Mouse (Mus musculus): ENCODE results near the gene Cmtm2a. TPM values are rescaled to one million over a fixed set of nuclear protein-coding genes. Genes with fewer than 3 reads are reported as not detected.
"Not testable (repeated sequence)": the region's sequence is repeated elsewhere in the genome, so short reads cannot be mapped to it uniquely, and the experiment has no call there.

Gene Cmtm2a
- polyA plus RNA-seq (2012), result not detected in 2 replicates

DNA sequence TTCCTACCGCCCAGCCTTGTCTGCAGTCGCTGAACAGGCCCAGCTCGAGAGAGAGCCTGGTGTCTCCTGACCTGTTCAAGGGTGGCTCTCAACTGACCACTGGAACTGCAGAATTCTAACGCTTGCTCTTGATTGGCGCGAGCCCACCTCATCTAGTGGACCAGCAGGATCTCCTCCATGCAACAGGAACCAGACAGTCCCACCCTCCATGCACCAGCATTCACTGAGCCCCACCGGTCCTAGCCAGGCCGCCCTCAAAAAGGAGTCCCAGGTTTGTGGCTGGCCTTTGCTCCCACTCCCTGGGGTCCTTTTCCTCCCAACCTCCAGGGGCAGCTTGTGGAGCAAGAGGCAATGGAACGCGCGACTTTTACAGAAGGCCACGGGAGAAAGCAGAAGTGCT, at the start of gene Cmtm2a:
Gene Cmtm2a, minus strand, starts transcription at position 101 of the 400 bp plus-strand sequence.
- TF ChIP-seq GATA1 (IDR thresholded peaks at IDR 0.05; ENCODE audit: low read length), result not testable (repeated sequence)

DNA sequence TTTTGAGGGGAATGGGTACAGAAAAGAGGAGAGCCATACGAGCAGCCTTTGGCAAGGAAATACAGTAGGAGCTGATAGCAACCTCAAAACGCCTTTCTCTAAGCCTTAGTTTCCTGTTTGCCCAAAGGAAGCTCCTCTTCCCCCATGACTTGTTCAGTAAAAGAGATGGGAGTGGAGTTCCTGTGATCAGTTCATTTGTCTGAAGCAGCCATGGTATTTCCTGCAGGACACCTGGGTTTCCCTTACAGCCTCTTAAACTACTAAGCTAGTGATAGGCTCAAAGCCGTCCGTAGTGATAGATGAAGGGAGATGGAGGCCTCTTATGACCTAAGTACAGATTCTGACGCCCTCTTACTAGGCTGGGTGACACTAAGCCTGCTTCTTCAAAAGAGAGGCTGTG, 49.4 kb upstream of the Cmtm2a start:
- TF ChIP-seq GATA1 (IDR thresholded peaks at IDR 0.05; ENCODE audit: low read length), result no peak

DNA sequence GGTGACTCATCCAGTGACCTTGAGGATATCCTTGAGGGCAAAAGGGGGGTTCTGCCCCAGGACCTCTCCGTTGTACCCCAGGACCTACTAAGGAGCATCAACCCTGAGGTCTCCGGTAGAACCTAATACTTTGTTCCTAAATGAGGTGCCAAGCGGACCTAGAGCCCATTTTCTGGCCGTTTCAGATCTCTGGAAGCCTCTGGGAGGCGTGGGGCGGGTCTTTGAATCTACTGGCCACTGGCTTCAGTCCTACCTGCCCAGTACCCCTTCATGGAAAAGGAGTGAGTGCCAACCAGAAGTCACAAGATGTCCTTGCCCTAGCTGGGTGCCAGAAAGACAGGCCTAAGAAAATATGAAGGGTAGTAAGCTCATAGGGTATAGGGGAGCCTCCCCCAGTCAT, 48.7 kb upstream of the Cmtm2a start:
- no peak for TF ChIP-seq GATA1 (IDR thresholded peaks at IDR 0.05; ENCODE audit: low read length)

DNA sequence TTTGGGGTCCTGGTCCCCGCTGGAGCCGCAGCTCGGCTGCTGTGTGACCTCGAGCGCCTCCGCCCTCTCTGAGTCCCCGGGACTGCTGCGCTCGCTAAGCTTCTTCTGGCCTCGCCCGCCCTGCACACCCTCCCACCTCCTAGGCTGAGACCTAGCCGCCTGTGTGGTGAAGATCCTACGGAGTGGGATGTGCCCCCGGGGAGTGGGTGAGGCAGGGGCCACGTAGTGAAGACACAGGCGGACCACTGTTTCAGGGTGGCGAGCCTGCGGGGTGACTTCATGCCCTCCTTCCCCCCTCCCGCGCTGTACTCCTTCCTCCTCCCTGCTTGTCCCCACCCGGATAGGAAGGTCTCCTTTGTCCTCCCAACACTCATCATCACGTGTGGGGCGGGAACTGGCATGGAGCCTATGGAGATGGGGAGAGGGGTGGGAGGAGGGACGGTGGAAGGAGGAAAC, 48.2 kb upstream of the Cmtm2a start:
- TF ChIP-seq GATA1 (IDR thresholded peaks at IDR 0.05; ENCODE audit: low read length), result no peak

DNA sequence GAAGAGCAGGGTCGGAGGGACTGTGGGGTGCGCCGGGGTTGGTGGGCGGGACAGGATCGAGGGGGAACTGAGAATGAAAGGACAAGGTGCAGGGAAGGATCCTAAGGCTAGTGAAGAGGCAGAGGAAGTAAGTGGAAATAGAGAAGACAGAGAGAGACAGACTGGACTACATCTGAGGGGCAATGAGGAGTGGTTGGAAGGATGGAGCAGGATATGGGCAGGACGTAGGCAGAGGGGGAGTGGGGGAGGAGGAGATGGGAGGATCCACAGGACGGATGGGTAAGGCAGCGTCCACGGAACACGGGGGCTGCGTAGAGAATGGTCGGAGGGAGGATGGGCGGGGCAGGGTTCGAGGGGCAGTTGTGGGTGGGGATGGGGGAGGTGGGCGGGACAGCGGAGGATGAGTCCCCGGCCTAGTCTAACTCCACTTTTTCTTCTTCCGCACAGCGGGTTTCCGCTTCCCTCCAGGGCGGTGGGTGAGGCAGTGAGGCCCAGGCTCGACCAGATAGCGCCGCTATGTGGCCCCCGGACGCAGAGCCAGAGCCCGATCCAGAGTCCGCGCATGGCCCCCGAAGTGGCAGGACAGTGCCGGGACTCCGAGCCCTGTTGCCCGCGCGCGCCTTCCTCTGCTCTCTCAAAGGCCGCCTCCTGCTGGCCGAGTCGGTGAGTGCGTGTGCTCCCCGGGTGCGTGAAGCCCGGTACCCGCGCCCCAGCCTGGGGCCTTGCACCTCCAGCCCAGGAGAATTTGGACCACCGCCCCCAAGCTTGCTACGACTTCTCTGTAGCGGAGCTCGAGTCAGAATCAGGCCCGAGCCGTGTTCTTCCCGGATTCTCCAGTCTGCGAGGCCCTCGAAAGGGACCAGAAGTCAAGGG, 47.5 kb upstream of the Cmtm2a start:
- TF ChIP-seq GATA1 (IDR thresholded peaks at IDR 0.05; ENCODE audit: low read length), result no peak

DNA sequence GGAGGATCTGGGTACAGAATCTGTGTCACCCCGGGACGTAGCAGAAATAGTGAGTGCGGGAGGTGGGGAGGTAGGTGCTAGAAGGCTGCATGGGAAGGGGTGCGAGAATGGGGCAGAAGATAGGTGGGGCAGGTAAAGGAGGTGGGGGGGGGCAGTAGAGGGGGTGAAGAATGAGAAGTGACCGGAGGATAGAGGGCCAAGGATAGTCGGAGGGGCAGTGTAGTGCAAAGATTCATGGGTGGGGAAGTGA, 46.9 kb upstream of the Cmtm2a start:
- no peak for TF ChIP-seq GATA1 (IDR thresholded peaks at IDR 0.05; ENCODE audit: low read length)

DNA sequence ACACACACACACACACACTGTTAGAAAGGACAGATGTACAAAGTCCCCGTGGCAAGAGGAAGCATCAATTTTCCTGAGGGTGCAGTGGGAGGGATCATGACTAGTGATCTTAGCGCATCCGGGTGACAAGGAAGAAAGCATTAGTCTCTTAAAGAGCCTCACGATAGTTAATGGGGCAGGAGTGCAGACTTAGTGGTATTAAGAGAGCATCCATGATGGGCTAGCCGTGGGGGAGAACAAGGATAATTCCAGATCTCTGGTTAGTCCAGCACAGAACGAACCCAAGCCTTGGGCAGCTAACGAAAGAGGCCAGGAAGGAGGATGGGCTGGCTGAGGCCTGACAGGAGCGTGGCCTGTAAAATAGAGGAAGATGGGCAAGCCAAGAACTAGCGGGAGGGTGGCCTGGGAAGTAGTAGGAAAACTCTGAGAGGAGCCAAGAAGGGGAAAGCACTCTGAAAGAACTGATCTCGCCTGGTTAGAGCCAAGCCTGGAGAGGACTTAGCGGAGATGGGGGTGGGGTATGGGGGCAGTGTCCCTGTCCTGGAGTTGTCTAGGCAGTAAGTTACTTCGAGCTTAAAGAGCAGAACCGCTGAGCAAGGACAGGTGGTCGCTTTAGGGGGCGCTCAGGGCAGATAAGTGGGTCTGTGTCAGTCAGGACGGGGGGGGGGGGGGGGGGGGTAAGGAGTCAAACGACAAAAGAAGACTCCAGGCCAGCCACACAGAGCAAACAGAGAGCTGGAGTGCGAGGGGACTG, 46.4 kb upstream of the Cmtm2a start, which contains the start of gene Cmtm3:
Gene Cmtm3, plus strand, starts transcription at position 182 of the 754 bp plus-strand sequence.
- TF ChIP-seq GATA1 (IDR thresholded peaks at IDR 0.05; ENCODE audit: low read length), result no peak

DNA sequence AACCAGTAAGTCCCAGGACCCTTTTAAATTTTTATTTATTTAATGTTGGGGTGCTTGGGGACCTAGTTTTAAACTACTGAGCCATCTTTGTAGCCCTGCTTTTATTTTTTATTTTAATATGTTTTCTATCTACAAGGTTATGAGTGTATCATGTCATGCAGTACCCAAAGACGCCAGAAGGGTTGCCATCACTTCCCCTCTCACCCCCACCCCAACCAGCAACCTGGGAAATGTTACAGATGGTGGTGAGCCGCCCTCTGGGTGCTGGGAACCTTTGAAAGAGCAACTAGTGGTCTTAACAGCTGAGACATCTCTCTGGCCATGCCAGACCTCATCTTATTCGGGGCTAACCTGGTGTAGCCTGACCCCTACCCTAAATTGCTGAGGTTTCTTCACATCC, 44.9 kb upstream of the Cmtm2a start:
- TF ChIP-seq GATA1 (IDR thresholded peaks at IDR 0.05; ENCODE audit: low read length), result no peak

DNA sequence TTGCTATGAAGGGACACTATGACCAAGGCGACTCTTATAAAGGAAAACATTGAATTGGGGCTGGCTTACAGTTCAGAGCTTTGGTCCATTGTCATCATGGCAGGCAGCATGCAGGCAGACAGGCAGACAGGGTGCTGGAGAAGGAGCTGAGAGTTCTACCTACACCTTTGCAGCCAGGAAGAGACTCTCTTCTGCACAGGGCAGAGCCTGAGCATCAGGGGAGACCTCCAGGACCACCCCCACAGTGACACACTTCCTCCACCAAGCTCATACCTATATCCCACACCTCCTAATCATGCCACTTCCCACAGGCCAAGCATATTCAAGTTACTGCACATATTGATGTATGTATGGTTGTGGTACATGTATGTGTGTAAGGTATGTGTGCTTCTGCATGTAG, 43.8 kb upstream of the Cmtm2a start:
- no peak for TF ChIP-seq GATA1 (IDR thresholded peaks at IDR 0.05; ENCODE audit: low read length)

DNA sequence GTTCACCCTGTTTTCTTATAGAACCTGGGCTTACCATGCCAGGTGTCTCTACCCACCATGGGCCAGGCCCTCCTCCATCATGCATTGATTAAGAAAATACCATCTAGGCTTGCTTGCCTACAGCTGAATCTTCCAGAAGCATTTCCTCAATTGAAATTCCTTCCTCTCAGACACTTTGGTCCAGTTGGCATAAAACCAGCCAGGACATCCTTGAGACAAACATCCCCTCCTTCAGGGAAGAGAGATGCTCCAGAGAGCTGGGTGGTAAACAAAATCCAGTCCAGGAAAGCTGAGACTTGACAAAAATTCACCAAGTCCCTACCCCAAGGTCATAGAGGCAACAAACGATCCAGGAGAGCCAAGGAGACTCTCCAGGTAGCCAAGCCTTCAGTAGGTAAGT, 41.2 kb upstream of the Cmtm2a start:
- no peak for TF ChIP-seq GATA1 (IDR thresholded peaks at IDR 0.05; ENCODE audit: low read length)

DNA sequence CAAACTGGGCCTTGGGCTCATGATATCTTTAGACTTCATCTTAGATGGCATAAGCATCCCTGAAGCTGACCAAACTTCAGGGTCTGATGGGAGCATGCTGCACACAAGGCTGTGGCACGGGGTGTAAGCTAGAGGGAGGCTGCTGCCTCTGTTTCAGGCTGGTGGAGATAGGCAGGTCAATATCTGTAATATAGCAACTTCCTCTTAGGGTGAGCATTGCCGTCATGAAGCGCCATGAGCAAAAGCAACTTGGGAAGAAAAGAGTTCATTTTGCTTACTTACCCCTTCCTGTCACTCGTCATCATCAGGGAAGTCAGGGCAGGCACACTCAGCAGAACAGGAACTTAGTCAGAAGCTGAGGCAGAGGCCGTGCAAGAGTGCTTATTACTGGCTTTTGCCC, 40.8 kb upstream of the Cmtm2a start:
- no peak for TF ChIP-seq GATA1 (IDR thresholded peaks at IDR 0.05; ENCODE audit: low read length)

DNA sequence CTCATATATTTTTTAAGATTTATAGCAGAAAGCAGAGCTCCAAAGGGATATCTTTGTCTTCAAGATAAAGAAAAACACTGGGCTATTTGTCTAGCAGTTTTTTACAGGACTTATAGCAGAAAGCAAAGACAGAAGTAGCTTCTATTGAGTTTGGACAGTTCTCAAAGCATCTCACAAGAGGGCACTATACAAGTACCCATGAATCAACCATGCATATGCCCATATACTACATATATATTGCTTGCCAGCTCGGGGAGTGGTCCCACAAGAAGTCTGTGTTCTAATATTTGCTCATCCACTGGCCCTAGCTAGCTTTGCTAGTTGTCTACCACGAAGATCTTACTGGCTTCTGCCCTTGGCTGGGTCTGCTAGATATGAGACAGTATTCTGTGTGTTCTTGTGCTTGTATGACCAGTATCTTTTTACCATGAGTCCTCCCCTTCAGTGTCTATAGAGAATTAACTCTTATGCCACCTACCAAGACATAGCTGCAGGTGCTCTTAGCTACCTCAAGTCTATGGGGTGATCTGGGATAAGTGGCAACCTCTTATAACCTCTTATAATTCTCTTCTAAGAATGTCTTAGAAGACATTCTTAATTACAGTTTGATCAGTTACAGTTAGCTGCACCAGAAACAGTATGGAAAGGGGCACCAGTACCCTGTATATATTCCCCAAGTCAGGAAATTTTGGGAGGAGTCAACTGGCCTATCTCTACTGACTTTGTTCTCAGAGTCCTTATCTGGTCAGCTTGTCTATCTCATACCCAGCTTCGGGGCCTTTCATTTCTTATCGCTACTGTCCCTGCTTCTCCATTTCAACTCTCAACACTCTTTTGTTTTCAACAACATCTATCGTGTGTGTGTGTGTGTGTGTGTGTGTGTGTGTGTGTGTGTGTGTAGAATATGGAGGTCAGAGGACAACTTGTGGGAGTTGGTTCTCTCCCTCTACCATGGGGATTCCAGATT, 40.0 kb upstream of the Cmtm2a start:
- no peak for TF ChIP-seq GATA1 (IDR thresholded peaks at IDR 0.05; ENCODE audit: low read length)

DNA sequence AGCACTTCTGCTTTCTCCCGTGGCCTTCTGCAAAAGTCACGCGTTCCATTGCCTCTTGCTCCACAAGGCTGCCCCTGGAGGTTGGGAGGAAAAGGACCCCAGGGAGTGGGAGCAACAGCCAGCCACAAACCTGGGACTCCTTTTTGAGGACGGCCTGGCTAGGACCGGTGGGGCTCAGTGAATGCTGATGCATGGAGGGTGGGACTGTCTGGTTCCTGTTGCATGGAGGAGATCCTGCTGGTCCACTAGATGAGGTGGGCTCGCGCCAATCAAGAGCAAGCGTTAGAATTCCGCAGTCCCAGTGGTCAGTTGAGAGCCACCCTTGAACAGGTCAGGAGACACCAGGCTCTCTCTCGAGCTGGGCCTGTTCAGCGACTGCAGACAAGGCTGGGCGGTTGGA, 28.9 kb upstream of the Cmtm2a start, which contains the start of gene Cmtm2b:
Gene Cmtm2b, plus strand, starts transcription at position 301 of the 400 bp plus-strand sequence.
- TF ChIP-seq GATA1 (IDR thresholded peaks at IDR 0.05; ENCODE audit: low read length), result not testable (repeated sequence)

DNA sequence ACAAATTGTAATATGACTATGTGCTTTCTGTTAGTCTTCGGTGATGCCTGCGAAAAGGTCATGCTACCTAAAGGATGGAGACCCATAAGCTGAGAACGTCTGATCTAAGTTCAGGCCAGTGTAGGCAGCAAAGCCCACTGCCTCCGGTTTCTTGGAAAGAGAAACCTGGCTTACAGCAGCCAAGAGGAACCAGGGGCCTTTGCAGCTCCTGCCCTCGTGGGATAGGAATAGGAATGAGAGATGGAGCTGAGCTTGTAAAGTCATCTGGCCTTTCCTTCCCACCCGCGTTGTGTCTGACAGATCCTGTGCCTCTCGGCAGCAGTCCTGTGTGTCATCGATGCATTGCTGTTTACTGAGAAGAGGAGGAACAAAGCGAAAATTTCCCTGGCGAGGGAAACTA, 28.3 kb upstream of the Cmtm2a start, which contains the start of gene Gm11020:
Gene Gm11020, plus strand, starts transcription at position 301 of the 400 bp plus-strand sequence.
- not testable (repeated sequence) for TF ChIP-seq GATA1 (IDR thresholded peaks at IDR 0.05; ENCODE audit: low read length)

DNA sequence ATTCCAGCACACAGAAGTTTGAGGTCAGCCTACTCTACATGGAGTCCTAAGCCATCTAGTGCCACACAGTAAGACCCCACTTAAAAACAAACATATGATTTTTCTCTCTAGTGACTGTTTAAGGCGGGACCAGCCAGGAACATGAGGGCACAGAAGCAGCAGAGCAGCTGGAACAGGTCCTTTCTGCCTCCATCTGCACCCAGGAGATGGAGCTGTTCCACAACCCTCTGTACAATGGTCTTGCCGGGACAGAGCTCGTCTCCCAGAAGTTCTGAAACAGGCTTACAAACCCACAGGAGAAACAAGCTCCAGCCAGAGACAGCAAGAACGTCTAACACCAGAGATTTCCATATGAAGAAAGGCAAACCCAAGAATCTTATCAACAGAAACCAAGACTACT, 20.3 kb upstream of the Cmtm2a start:
- no peak for TF ChIP-seq GATA1 (IDR thresholded peaks at IDR 0.05; ENCODE audit: low read length)

Measured in G1E-ER4 (cell line).